ENCODE assay signal across 8 mouse cellular contexts in genomic region chr10:60108321-60109111, GRCm38 (mm10). TPM values are rescaled to one million over a fixed set of nuclear protein-coding genes. Genes with fewer than 3 reads are reported as not detected.
A peak's percentile ranks its signal among the peaks of the same experiment; 100 is the strongest.
DNase-seq lines count a peak whose midpoint lies in the region; ATAC-seq and TF ChIP-seq lines count a peak whose summit lies in the region.

No protein-coding gene starts in this region.

- no peaks in the 10 kb centered on the region for H3K36me3 ChIP-seq in E14TG2a.4 (ENCODE audit: insufficient read depth, low read length)
- H3K36me3 ChIP-seq in embryonic facial prominence, embryonic 11.5 days (replicated peaks; ENCODE audit: control insufficient read depth, insufficient read depth, low read depth, low read length), result no peaks in the 10 kb centered on the region
- no peaks in the 10 kb centered on the region for H3K36me3 ChIP-seq in midbrain, embryonic 10.5 days

- H3K27ac ChIP-seq in embryonic facial prominence, embryonic 11.5 days (replicated peaks; ENCODE audit: low read depth, low read length), result no peak overlapping the region
- H3K27ac ChIP-seq in midbrain, embryonic 10.5 days (replicated peaks), result no peak overlapping the region; the same call in 1 of the 2 replicates

- 0 out of 2 replicates have a peak overlapping the region, but pooled peaks have one; percentile 13 for H3K4me3 ChIP-seq in E14TG2a.4 (replicated peaks; ENCODE audit: low read length)
- no peak overlapping the region for H3K4me3 ChIP-seq in embryonic facial prominence, embryonic 11.5 days (ENCODE audit: low read depth, low read length)
- peak overlapping the region; percentile 75; the same call in 1 of the 2 replicates for H3K4me3 ChIP-seq in midbrain, embryonic 10.5 days

- no peak for ATAC-seq in embryonic facial prominence, embryonic 11.5 days (replicated peaks; ENCODE audit: insufficient number of reproducible peaks, low FRiP score, low TSS enrichment, low read depth)
- ATAC-seq in CD4-positive, CD25-positive, alpha-beta regulatory T cell, adult 4 months, result no peak

- TF ChIP-seq CTCF in E14TG2a.4 (conservative IDR thresholded peaks at IDR 0.05; ENCODE audit: low read length), result no peak

- WGBS in embryonic facial prominence, embryonic 11.5 days, result 37% methylated on average over 17 of the region's 17 CpGs
- WGBS in midbrain, embryonic 10.5 days, result 36% methylated on average over 17 of the region's 17 CpGs

- H3K9ac ChIP-seq in embryonic facial prominence, embryonic 11.5 days (replicated peaks; ENCODE audit: low read length), result no peak overlapping the region

- peaks cover 85% of the 10 kb centered on the region for H3K27me3 ChIP-seq in E14TG2a.4 (ENCODE audit: insufficient read depth, low read length)
- H3K27me3 ChIP-seq in embryonic facial prominence, embryonic 11.5 days (ENCODE audit: control insufficient read depth, insufficient read depth, low read length), result peaks cover 35% of the 10 kb centered on the region
- peaks cover 83% of the 10 kb centered on the region for H3K27me3 ChIP-seq in midbrain, embryonic 10.5 days (ENCODE audit: low read depth, poor library complexity, severe bottlenecking)

- peak; percentile 17 for DNase-seq in embryo, embryonic 10.5 days (ENCODE audit: low spot score)
- DNase-seq in embryo, embryonic 11 days, result no peak
- no peak for DNase-seq in embryonic facial prominence, embryonic 11.5 days (ENCODE audit: low spot score)
- no peak for DNase-seq in midbrain, embryonic 10.5 days (ENCODE audit: low spot score)
- DNase-seq in spleen, postnatal 36 days (ENCODE audit: low spot score in 2 of 2), result no peak
- DNase-seq in ovary, adult 18-20 months (ENCODE audit: low spot score), result no peak

- H3K4me1 ChIP-seq in E14TG2a.4 (replicated peaks; ENCODE audit: low read depth, low read length), result peaks cover 41% of the 10 kb centered on the region
- H3K4me1 ChIP-seq in embryonic facial prominence, embryonic 11.5 days (ENCODE audit: control insufficient read depth, insufficient read depth, low read length), result peaks cover 10% of the 10 kb centered on the region
- peaks cover 46% of the 10 kb centered on the region for H3K4me1 ChIP-seq in midbrain, embryonic 10.5 days

- H3K4me2 ChIP-seq in embryonic facial prominence, embryonic 11.5 days (ENCODE audit: low read depth, low read length), result peak overlapping the region; percentile 17

- H3K9me3 ChIP-seq in E14TG2a.4 (ENCODE audit: low read length), result no peaks in the 10 kb centered on the region
- no peaks in the 10 kb centered on the region for H3K9me3 ChIP-seq in embryonic facial prominence, embryonic 11.5 days (replicated peaks; ENCODE audit: control insufficient read depth, low read length)
- H3K9me3 ChIP-seq in midbrain, embryonic 10.5 days (replicated peaks), result no peaks in the 10 kb centered on the region

RNA-seq across cellular contexts. Expression of gene Spock2, which starts 2.5 kb away (rescaled TPM):
- polyA plus RNA-seq in embryonic facial prominence, embryonic 11.5 days (2014; fragmentation: Nextera tagmentation; extraction: Ambion mirVana), result 4.8 and 7.4 TPM in 2 replicates
- polyA plus RNA-seq in midbrain, embryonic 10.5 days (2016; fragmentation: Nextera tagmentation; extraction: Ambion mirVana), result 7.9 and 16.0 TPM in 2 replicates
- 1 to 10 TPM; 5.9 to 6.7 TPM for polyA plus RNA-seq in CD4-positive, CD25-positive, alpha-beta regulatory T cell, adult 4 months (2017; shearing (Covaris generic))
